13 mouse cellular contexts compared by ENCODE assay signal in the genomic region with DNA sequence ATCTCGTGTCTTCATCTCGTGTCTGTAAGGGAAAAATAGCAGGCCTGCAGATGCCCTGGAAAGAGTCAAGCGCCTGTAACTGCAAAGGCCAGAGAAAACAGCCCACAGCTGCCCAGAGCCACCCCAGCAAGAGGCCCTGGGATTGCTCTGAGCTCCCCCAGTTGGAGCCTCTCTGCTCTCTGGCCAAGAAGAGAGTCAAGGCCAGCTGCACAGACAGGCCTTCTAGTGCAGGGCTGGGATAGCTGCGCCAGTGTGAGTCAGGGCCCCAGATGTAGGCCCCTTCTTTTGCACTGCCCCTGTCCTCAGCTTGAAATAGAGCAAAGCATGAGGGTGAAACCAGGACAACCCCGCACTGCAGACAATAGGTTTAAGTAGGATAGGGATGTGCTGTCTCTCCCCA.
DNase-seq lines count a peak whose midpoint lies in the region; ATAC-seq and TF ChIP-seq lines count a peak whose summit lies in the region.
"Had no signal": no experiment of that assay in that cellular context is flagged by ENCODE, and none has a peak within 500 bp of the region (broad histone marks: within the 10 kb centered on the region; RNA-seq: fewer than 3 reads in every experiment).

No protein-coding gene starts in this region.

- no peaks in the 10 kb centered on the region for H3K4me1 ChIP-seq in midbrain, postnatal 0 days (ENCODE audit: insufficient read depth, low read length)
- H3K4me1 ChIP-seq in midbrain, embryonic 15.5 days: no peaks in the 10 kb centered on the region
- 0 out of 2 replicates have a peak, but pooled peaks cover 7% of the 10 kb centered on the region for H3K4me1 ChIP-seq in stomach, embryonic 16.5 days (ENCODE audit: control insufficient read depth, insufficient read depth, low read length)
- no peaks in the 10 kb centered on the region for H3K4me1 ChIP-seq in neural tube, embryonic 15.5 days
- no peaks in the 10 kb centered on the region for H3K4me1 ChIP-seq in thymus, adult 2 months (replicated peaks; ENCODE audit: control insufficient read depth, insufficient read depth, low read length)
- H3K4me1 ChIP-seq: liver, embryonic 15.5 days had no signal

- TF ChIP-seq CTCF in midbrain, postnatal 0 days (IDR thresholded peaks at IDR 0.05): no peak
- no peak for TF ChIP-seq CTCF in thymus, adult 2 months (IDR thresholded peaks at IDR 0.05; ENCODE audit: borderline replicate concordance, control insufficient read depth, extremely low read depth, insufficient read depth, low read length, poor library complexity)

- intact Hi-C loops in heart, postnatal 25 days (cut with DNase I): no loop called here

- no peak overlapping the region for H3K9ac ChIP-seq in midbrain, postnatal 0 days (replicated peaks; ENCODE audit: low read length, poor library complexity, severe bottlenecking)
- no peak overlapping the region for H3K9ac ChIP-seq in midbrain, embryonic 15.5 days
- no peak overlapping the region for H3K9ac ChIP-seq in stomach, embryonic 16.5 days (ENCODE audit: low read length)
- no peak overlapping the region for H3K9ac ChIP-seq in neural tube, embryonic 15.5 days (replicated peaks)
- H3K9ac ChIP-seq: liver, embryonic 15.5 days had no signal

- no peaks in the 10 kb centered on the region for H3K36me3 ChIP-seq in midbrain, postnatal 0 days (ENCODE audit: insufficient read depth, low read length)
- H3K36me3 ChIP-seq in midbrain, embryonic 15.5 days (replicated peaks): no peaks in the 10 kb centered on the region
- no peaks in the 10 kb centered on the region for H3K36me3 ChIP-seq in stomach, embryonic 16.5 days (ENCODE audit: control insufficient read depth, insufficient read depth, low read length)
- no peaks in the 10 kb centered on the region for H3K36me3 ChIP-seq in neural tube, embryonic 15.5 days
- no peaks in the 10 kb centered on the region for H3K36me3 ChIP-seq in thymus, adult 2 months (ENCODE audit: control insufficient read depth, insufficient read depth, low read length)
- H3K36me3 ChIP-seq: liver, embryonic 15.5 days had no signal

- no peak overlapping the region for H3K4me2 ChIP-seq in midbrain, postnatal 0 days (ENCODE audit: low read depth, low read length, poor library complexity, severe bottlenecking)
- H3K4me2 ChIP-seq in midbrain, embryonic 15.5 days: no peak overlapping the region
- H3K4me2 ChIP-seq in stomach, embryonic 16.5 days (ENCODE audit: low read depth, low read length): no peak overlapping the region
- H3K4me2 ChIP-seq in neural tube, embryonic 15.5 days: no peak overlapping the region
- H3K4me2 ChIP-seq: liver, embryonic 15.5 days had no signal

- no peak overlapping the region for H3K4me3 ChIP-seq in midbrain, postnatal 0 days (ENCODE audit: low read depth, low read length)
- no peak overlapping the region for H3K4me3 ChIP-seq in midbrain, embryonic 15.5 days
- H3K4me3 ChIP-seq in stomach, embryonic 16.5 days (replicated peaks; ENCODE audit: low read length): no peak overlapping the region
- no peak overlapping the region for H3K4me3 ChIP-seq in neural tube, embryonic 15.5 days (replicated peaks)
- no peak overlapping the region for H3K4me3 ChIP-seq in thymus, adult 2 months (ENCODE audit: control insufficient read depth, insufficient read depth, low read length)
- H3K4me3 ChIP-seq: liver, embryonic 15.5 days had no signal

- no peak for TF ChIP-seq POLR2A in thymus, adult 2 months (IDR thresholded peaks at IDR 0.05; ENCODE audit: control insufficient read depth, extremely low read depth, insufficient read depth, low read length, poor library complexity)

- H3K9me3 ChIP-seq in midbrain, postnatal 0 days (ENCODE audit: low read length): no peaks in the 10 kb centered on the region
- H3K9me3 ChIP-seq in midbrain, embryonic 15.5 days: no peaks in the 10 kb centered on the region
- H3K9me3 ChIP-seq in stomach, embryonic 16.5 days (replicated peaks; ENCODE audit: control insufficient read depth, low read length): no peaks in the 10 kb centered on the region
- no peaks in the 10 kb centered on the region for H3K9me3 ChIP-seq in neural tube, embryonic 15.5 days (replicated peaks)
- H3K9me3 ChIP-seq: liver, embryonic 15.5 days had no signal

- no peak for DNase-seq in midbrain, postnatal 0 days (ENCODE audit: low spot score)
- DNase-seq in gastrocnemius, adult 8-10 months (ENCODE audit: low spot score in 2 of 2): peak; percentile 13 to 51
- peak; percentile 50 for DNase-seq in heart, postnatal 25 days (ENCODE audit: low spot score)
- no peak for DNase-seq in thymus, adult 2 months
- DNase-seq: cerebellum, adult 9-11 months; retina, postnatal 1 day; thymus, postnatal 4 days had no signal

- H3K27ac ChIP-seq in midbrain, postnatal 0 days (ENCODE audit: low read depth, low read length): no peak overlapping the region
- no peak overlapping the region for H3K27ac ChIP-seq in midbrain, embryonic 15.5 days
- H3K27ac ChIP-seq in stomach, embryonic 16.5 days (ENCODE audit: low read length): no peak overlapping the region; the same call in 1 of the 2 replicates
- no peak overlapping the region for H3K27ac ChIP-seq in neural tube, embryonic 15.5 days (replicated peaks)
- H3K27ac ChIP-seq in thymus, adult 2 months (ENCODE audit: control insufficient read depth, insufficient read depth, low read length): no peak overlapping the region
- H3K27ac ChIP-seq: kidney, postnatal 0 days; liver, embryonic 15.5 days had no signal

- WGBS in midbrain, postnatal 0 days: 78% methylated on average over 5 of the region's 5 CpGs
- WGBS in midbrain, embryonic 15.5 days: 82% methylated on average over 5 of the region's 5 CpGs
- 53% methylated on average over 5 of the region's 5 CpGs for WGBS in stomach, embryonic 16.5 days
- WGBS in neural tube, embryonic 15.5 days: 82% methylated on average over 5 of the region's 5 CpGs
- WGBS in thymus, adult 2 months: 90% methylated on average over 5 of the region's 5 CpGs

- ATAC-seq in midbrain, postnatal 0 days (ENCODE audit: low FRiP score): 0 out of 2 replicates have a peak, but pooled peaks have one; percentile 16
- no peak for ATAC-seq in midbrain, embryonic 15.5 days (replicated peaks)
- ATAC-seq in stomach, embryonic 16.5 days (ENCODE audit: insufficient read depth, low FRiP score): peak; percentile 79
- ATAC-seq in granulocyte monocyte progenitor cell, adult 5-6 weeks (replicated peaks; ENCODE audit: poor library complexity, severe bottlenecking): no peak
- ATAC-seq in neural tube, embryonic 15.5 days (ENCODE audit: low FRiP score): no peak

- H3K27me3 ChIP-seq in midbrain, postnatal 0 days (ENCODE audit: insufficient read depth, low read length): no peaks in the 10 kb centered on the region
- H3K27me3 ChIP-seq in midbrain, embryonic 15.5 days (replicated peaks): no peaks in the 10 kb centered on the region
- H3K27me3 ChIP-seq in stomach, embryonic 16.5 days (ENCODE audit: control insufficient read depth, insufficient read depth, low read length): no peaks in the 10 kb centered on the region
- no peaks in the 10 kb centered on the region for H3K27me3 ChIP-seq in neural tube, embryonic 15.5 days (replicated peaks)
- H3K27me3 ChIP-seq in thymus, adult 2 months (ENCODE audit: control insufficient read depth, insufficient read depth, low read length): no peaks in the 10 kb centered on the region
- H3K27me3 ChIP-seq: liver, embryonic 15.5 days had no signal

Comparison
In these comparisons a context has a peak if more than half of its experiments do, and no peak if none do; other contexts are left out.
1. ATAC-seq: peak in midbrain, postnatal 0 days (single experiment) and stomach, embryonic 16.5 days (single experiment); none in midbrain, embryonic 15.5 days (single experiment), granulocyte monocyte progenitor cell, adult 5-6 weeks (single experiment) and neural tube, embryonic 15.5 days (single experiment).
2. DNase-seq: peak in gastrocnemius, adult 8-10 months (2 of 2) and heart, postnatal 25 days (single experiment); none in midbrain, postnatal 0 days (single experiment) and thymus, adult 2 months (single experiment).